Mouse (Mus musculus) MEL (cell line): ENCODE measurements around the gene Cyth4.

Experiments used
- CTCF ChIP-seq, 3 experiments: IDR thresholded peaks in 2 of 3; conservative IDR thresholded peaks in 1 of 3; 2 replicates each; pipeline ENCODE4 v1.5.1; 2011 to 2012; ENCODE audit warnings: low read length in 3 of 3, low read depth in 2 of 3, mild to moderate bottlenecking in 2 of 3, improper control_type of control experiment in 1 of 3, inconsistent platforms in 1 of 3, mixed read lengths in 1 of 3, moderate library complexity in 1 of 3; ENCODE audit not compliant: control insufficient read depth in 1 of 3, insufficient read depth in 1 of 3, poor library complexity in 1 of 3, severe bottlenecking in 1 of 3
- ETS1 ChIP-seq: IDR thresholded peaks from 2 replicates; pipeline ENCODE4 v1.6.1; 2012; ENCODE audit warnings: low read depth, mild to moderate bottlenecking, inconsistent platforms, low read length, improper control_type of control experiment, moderate library complexity
- POLR2A ChIP-seq, 2 experiments: IDR thresholded peaks; 2 replicates each; pipeline ENCODE4 v1.6.1; 2011 to 2012; ENCODE audit warnings: low read length in 2 of 2, mild to moderate bottlenecking in 2 of 2, control low read depth in 1 of 2, improper control_type of control experiment in 1 of 2, low read depth in 1 of 2, moderate library complexity in 1 of 2; ENCODE audit not compliant: control insufficient read depth in 1 of 2, insufficient read depth in 1 of 2, poor library complexity in 1 of 2
- SIN3A ChIP-seq: IDR thresholded peaks from 2 replicates; pipeline ENCODE4 v1.6.1; 2012; ENCODE audit warnings: low read length, improper control_type of control experiment, inconsistent platforms
- USF2 ChIP-seq, 2 experiments: IDR thresholded peaks; 2 replicates each; pipeline ENCODE4 v1.6.1; 2011 to 2012; ENCODE audit warnings: improper control_type of control experiment in 2 of 2, low read length in 2 of 2, borderline replicate concordance in 1 of 2, inconsistent platforms in 1 of 2, low read depth in 1 of 2, mild to moderate bottlenecking in 1 of 2; ENCODE audit not compliant: insufficient read depth in 1 of 2

GRCm38 (mm10) chr15:78601180-78601579 lies 4.3 kb downstream of the Cyth4 start:
- TF ChIP-seq USF2 (IDR thresholded peaks at IDR 0.05; ENCODE audit: borderline replicate concordance in 1 of 2, insufficient read depth in 1 of 2, low read depth in 1 of 2, low read length in 2 of 2): no peak
- TF ChIP-seq SIN3A: no peak
- no peak for TF ChIP-seq CTCF (IDR thresholded peaks at IDR 0.05 in 2 of 3, conservative IDR thresholded peaks at IDR 0.05 in 1 of 3; ENCODE audit: control insufficient read depth in 1 of 3, insufficient read depth in 1 of 3, low read depth in 2 of 3, low read length in 3 of 3, poor library complexity in 1 of 3, severe bottlenecking in 1 of 3)
- no peak for TF ChIP-seq ETS1
- TF ChIP-seq POLR2A (IDR thresholded peaks at IDR 0.05; ENCODE audit: control insufficient read depth in 1 of 2, insufficient read depth in 1 of 2, low read depth in 1 of 2, low read length in 2 of 2, poor library complexity in 1 of 2): no peak
